Mouse (Mus musculus): Measurements from ENCODE around the gene S1pr2. TPM values are rescaled to one million over a fixed set of nuclear protein-coding genes. Genes with fewer than 3 reads are reported as not detected.
A peak's percentile ranks its signal among the peaks of the same experiment; 100 is the strongest.

S1pr2 gene
- total RNA-seq, 4 experiments from 2014 or later, result 0.46 to 1.1 (median 0.74) TPM

DNA sequence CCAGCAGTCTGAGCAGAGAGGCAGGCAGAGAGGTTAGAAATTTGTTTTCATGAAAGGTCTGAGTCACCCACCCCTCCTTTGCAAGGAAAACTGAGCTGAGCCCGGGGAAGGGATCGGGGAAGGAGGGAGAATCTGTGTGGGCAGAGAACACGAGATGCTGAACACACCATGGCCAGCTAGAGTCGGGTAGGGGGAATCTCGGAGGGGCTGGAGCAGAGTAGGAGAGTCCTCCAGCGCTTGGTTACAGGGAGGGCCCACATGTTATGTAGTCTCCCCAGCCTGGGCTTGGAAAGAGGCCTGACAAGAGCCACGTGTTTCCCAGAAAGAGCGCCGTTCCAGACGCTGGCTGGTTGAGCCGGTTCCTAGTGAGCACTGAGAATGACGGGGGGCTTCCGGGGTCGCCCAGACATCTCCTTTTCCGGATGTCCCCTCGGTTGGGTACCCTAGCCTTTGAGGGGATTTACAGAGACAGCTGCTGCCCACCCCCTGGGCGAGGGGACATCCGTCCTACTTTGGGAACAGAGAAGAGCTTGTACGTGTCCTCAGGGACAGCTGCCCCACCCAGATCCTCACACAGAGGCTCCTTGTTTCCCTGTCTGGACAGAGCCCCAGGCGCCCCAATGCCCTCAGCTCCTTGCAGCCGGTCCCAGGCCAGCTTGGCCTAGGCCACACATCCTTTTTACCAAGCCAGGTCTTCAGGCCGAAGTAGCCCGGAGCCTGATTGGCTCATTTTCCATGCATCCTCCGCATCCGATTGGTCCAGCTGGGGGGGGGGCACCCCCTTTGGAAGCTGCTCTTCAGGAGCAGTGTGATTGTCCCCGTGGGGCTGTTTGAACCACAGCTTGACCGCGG lies 4.2 kb downstream of the S1pr2 start:
- DNase-seq (ENCODE audit: low spot score in 2 of 2), result peak; percentile 37 to 52

- DNase-seq (ENCODE audit: low spot score in 2 of 2), result peak; percentile 40 to 42
Measured at GRCm38 (mm10) chr9:20971751-20972140, 4.8 kb downstream of the S1pr2 start.

DNA sequence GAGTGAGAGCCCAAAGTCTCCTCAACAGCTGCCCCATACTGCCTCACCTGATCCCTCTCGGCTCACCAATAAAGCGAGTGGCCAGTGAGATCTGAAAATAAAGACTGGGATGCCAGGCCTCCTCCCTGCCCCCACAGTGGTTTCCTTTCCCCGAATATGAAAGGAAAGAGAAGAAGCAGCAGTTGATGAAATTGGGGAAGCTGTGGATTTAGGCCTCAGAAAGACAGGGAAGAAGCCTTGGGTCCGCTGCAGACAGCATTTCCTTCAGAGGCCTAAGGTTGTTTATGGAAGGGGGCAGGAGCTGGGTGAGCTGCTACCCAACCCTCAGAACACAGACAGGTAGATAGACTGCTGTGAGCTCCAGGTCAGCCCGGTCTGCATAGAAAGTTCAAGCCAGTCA lies 9.8 kb downstream of the S1pr2 start:
- DNase-seq (ENCODE audit: low spot score in 2 of 2), result no peak

DNA sequence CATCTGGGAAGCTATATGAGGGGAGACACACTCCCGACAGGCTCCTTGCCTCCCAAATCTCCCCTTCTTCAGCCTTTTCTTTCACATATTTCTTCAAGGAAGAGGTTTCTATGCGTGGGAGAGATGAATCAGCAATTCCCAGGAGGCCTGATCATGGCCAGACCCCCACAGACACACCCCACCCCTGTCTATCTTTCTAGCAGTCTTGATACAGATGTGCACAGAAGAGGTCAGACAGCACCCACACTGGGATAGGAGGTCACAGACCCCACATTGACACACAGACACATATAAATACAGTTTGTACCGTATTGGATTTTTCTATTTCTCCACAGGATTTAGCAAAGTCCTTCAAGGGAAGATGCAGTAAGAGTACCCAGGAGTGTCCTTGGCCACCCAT lies 10.6 kb downstream of the S1pr2 start:
- DNase-seq (ENCODE audit: low spot score in 2 of 2), result no peak

DNA sequence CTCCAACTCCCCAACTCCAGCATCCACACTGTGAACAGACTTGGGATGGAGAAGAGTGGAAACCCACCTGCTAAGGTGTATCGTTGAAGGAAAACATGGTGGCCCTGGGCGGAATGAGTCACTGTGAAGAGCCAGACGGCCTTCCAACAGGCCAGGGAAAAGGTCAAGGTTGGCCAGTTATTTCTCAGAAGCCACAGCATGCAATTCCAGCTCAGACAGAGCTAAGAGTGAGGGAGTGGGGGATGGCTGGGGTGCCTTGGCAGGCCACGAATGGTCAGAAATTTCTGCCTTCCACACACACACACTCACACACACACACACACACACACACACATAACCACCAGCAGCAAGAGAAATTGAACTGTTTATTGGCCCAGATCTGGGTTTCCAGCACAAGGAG lies 11.0 kb downstream of the S1pr2 start:
- no peak for DNase-seq (ENCODE audit: low spot score in 2 of 2)

DNA sequence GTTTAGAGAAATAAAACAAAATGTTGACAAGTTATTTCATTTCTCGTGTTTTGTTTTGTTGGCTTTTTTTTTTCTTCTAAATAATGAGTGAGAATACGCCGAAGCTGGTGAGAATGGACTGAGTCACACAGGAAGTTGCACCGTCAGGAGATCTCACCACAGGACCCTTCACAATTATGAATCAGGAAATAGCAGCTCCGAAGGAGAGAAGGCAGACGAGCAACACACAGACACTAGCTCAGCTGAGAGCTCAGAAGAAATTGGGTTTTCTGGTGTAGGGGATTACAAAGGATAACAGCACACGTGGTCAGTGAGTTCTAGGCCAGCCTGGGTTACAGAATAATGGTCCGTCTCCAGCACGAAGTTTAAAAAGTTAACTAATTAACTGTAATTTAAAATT lies 15.0 kb downstream of the S1pr2 start:
- DNase-seq (ENCODE audit: low spot score in 2 of 2), result no peak

DNA sequence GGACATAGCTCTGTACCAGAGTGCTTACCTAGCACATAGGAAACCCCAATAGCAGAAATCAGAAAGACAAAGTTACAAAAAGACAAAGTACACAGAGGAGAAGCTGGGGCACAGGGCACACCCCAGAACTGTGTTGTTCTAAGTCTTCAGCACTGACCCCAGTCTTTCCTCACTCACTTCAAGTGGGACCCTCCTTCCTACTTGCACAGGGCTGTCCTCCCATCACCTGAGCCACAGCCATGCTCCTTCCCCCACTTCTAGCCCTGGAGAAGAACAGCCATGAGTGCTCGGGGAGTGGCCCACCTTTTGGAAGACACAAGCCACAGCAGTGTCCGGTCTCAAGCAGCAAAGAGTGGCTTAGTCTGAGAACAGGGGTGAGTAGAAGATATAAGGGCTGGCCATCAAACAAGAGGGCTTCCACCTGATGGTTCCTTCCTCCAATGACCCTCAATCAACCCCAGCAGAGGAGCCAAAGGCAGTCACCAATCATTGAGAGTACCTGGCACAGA lies 17.1 kb downstream of the S1pr2 start, which contains the start of gene Dnmt1:
Gene Dnmt1, minus strand, starts transcription at position 459 of the 509 bp plus-strand sequence.
- no peak for DNase-seq (ENCODE audit: low spot score in 2 of 2)

GRCm38 (mm10) chr9:20956989-20957388 lies 19.6 kb downstream of the S1pr2 start:
- no peak for DNase-seq (ENCODE audit: low spot score in 2 of 2)

GRCm38 (mm10) chr9:20952520-20953227 lies 23.9 kb downstream of the S1pr2 start:
- DNase-seq (ENCODE audit: low spot score in 2 of 2), result peak; percentile 85 to 91

DNA sequence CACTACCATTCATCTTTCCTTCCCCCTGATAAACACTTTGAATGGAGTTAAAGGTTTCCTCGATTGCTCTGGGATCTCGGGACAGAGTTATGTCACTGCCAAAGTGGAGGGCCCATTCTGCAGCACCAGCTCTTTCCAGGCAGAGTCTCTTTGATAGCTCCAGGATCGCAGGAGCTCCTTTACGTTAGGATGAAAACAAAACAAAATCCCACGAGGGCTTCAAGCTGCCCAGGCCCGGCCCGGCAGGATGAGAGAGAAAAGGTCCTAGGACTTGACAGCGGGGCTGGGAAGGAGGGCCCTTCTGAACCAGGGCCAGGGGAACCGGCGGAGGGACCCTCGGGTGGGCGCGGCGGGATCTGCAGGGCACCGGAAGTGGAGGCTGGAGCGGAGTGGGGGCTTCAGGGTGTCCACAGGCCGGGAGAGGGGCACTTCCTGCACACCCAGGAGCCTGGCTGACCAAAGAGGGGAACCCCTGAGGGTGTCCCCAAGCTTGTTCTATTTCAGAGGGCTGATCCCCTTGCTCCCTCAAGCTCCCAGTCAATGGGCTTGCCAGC lies 24.5 kb downstream of the S1pr2 start:
- DNase-seq (ENCODE audit: low spot score in 2 of 2), result no peak

DNA sequence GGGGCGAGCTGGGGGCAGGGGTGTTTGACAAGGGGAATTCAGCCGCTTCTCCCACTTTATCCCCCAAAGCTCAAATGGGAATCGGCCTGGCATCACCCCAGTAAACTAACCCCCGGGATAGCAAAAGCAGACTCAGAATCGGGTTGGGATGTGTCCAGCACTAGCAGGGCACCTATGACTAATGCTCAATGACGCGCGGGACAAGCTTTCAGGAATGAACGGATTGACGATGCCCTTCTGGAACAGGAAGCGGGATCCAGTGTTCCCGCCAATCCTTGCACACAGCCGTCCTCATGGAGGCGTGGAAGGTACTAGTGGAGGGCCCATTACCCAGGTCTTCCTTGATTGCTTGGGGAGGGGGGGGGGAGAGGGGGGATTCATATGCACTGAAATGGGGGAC lies 25.1 kb downstream of the S1pr2 start:
- DNase-seq (ENCODE audit: low spot score in 2 of 2), result no peak

- no peak for DNase-seq (ENCODE audit: low spot score in 2 of 2)
Measured at GRCm38 (mm10) chr9:20950419-20950818, 26.2 kb downstream of the S1pr2 start.

DNA sequence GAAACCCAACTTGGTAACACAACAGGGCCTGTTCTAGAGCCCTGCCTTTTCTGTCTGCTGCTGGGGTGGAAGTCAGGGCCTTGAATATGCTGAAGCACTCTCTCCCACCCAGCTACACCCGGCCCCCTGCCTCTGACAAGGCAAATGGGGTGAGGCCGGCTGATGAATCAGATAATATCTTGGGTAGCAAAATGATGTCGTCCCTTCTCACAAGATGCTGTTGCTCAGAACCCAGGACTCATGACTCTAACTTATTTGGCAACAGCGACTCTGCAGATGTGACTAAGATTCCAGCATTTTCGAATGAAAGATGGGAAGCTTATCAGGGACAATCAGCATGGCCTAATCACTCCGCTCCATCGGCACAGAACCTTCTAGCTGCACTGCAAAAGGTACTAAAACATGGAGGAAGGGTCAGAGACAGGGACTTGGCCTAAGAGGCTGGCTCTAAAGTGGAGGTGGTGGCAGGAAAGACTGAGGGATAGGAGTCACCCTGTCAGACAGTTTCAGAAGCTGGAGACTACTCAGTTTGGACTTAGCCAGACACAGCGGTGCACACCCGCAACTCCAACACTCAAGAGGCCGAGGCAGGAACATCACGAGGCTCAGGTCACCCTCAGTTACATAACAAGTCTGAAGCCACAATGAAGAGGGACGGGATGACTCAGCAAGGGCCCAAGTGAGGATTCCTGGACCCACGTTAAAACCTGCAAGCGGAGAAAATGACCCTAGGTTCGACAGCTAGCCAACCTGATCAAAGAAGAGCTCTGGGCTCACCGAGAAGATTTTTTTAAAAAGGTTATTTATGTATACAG lies 30.3 kb downstream of the S1pr2 start:
- DNase-seq (ENCODE audit: low spot score in 2 of 2), result no peak

- no peak for DNase-seq (ENCODE audit: low spot score in 2 of 2)
Measured at GRCm38 (mm10) chr9:20944697-20945370, 31.7 kb downstream of the S1pr2 start.

GRCm38 (mm10) chr9:20943911-20944310 lies 32.7 kb downstream of the S1pr2 start:
- DNase-seq (ENCODE audit: low spot score in 2 of 2), result no peak

DNA sequence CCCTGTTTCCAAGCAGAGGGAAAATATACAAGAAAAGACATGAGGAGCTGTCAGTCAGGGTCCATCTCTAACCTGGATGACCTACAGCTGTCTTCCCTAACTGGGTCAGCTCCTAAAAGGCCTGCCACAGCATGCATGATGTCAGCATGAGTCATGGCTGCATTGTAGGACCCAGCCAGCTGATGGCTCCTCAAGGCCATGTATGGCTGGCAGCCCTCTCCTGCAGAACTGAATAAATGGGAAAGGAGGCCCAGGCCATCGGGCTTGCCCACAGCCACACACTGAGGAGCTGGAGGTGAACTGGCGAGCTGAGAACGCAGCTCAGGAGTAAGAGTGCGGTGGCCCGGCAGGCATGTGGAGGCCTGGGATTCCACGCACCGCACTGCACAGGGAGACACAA lies 33.2 kb downstream of the S1pr2 start:
- no peak for DNase-seq (ENCODE audit: low spot score in 2 of 2)

DNA sequence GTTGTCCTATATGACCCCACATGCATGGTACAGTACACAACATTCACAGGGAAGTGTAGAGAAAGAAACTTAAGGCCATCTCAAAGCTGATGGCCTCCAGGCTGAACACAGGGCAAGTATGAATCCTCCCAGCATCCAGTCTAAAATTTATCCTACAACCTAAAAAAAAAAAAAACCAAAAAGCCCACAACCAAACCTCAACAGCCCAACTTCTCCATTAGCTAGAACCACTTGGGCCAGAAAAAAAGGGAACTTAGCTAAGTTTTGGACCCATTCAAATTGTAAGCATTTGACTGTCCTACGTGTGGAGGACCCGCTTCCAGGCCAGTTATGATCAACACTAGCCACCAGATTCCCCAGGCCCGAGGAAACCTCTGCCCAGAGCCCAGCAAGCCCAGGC lies 53.3 kb downstream of the S1pr2 start:
- no peak for DNase-seq (ENCODE audit: low spot score in 2 of 2)

DNA sequence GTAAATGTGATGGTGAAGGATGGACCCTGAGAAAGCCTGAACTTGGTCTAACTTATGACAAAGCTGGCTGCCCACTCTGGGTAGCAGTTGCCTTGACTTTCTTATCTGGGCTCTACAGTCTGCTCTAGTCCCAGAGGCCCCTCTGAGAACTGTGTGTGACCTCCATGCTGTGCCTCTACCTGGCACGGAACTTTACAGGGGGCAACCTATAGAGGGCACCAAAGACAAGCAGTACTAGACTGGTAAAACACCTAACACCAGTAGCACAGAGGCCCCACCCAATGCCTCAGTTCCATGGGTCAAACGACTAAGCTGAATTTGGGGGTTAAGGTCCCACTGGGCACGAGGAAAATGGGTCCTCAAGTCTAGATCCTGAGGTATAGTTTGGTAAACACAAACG lies 60.4 kb downstream of the S1pr2 start:
- DNase-seq (ENCODE audit: low spot score in 2 of 2), result no peak

All from gastrocnemius, adult 8-10 months (tissue).